Mouse (Mus musculus) MEL (cell line): ENCODE measurements around the gene Pygo1. TPM values are rescaled to one million over a fixed set of nuclear protein-coding genes. Genes with fewer than 3 reads are reported as not detected.

Source experiments
- DNase-seq: peaks from one replicate; pipeline ENCODE4 v3.0.0; 2011; ENCODE audit warnings: low read depth, low spot score
- H3K27ac ChIP-seq: 2 replicates; pipeline ENCODE4 v1.5.1; 2012; ENCODE audit warnings: low read depth, mild to moderate bottlenecking, control low read depth, low read length, moderate library complexity; ENCODE audit not compliant: control insufficient read depth
- H3K27me3 ChIP-seq, 2 experiments: fragments of 150-350 bp in 1 of 2; sonication (generic) in 1 of 2; 2 replicates each; pipeline ENCODE4 v1.6.1; 2012; ENCODE audit warnings: low read length in 2 of 2, mild to moderate bottlenecking in 2 of 2, improper control_type of control experiment in 1 of 2, moderate library complexity in 1 of 2; ENCODE audit not compliant: insufficient read depth in 2 of 2, control insufficient read depth in 1 of 2
- H3K36me3 ChIP-seq, 2 experiments: 2 replicates each; pipeline ENCODE4 v1.6.1; 2012 to 2014; ENCODE audit warnings: low read length in 2 of 2, improper control_type of control experiment in 1 of 2, inconsistent platforms in 1 of 2, mild to moderate bottlenecking in 1 of 2; ENCODE audit not compliant: insufficient read depth in 2 of 2, control insufficient read depth in 1 of 2
- H3K4me1 ChIP-seq, 2 experiments: fragments of 150-350 bp in 1 of 2; sonication (generic) in 1 of 2; 2 replicates each; pipeline ENCODE4 v1.6.1; 2012; ENCODE audit warnings: low read length in 2 of 2, improper control_type of control experiment in 1 of 2, mild to moderate bottlenecking in 1 of 2; ENCODE audit not compliant: insufficient read depth in 2 of 2, control insufficient read depth in 1 of 2
- H3K4me3 ChIP-seq, 2 experiments: fragments of 150-350 bp in 1 of 2; sonication (generic) in 1 of 2; 2 replicates each; pipeline ENCODE4 v1.5.1; 2012; ENCODE audit warnings: low read depth in 2 of 2, low read length in 2 of 2, mild to moderate bottlenecking in 2 of 2, moderate library complexity in 2 of 2, control low read depth in 1 of 2, improper control_type of control experiment in 1 of 2; ENCODE audit not compliant: control insufficient read depth in 1 of 2, insufficient read depth in 1 of 2
- H3K79me2 ChIP-seq: 2 replicates; pipeline ENCODE4 v1.6.1; 2012; ENCODE audit warnings: mild to moderate bottlenecking, low read length, moderate library complexity; ENCODE audit not compliant: control insufficient read depth, poor library complexity, insufficient read depth
- H3K9ac ChIP-seq: 2 replicates; pipeline ENCODE4 v1.6.1; 2012; ENCODE audit warnings: low read depth, mild to moderate bottlenecking, control low read depth, low read length, moderate library complexity; ENCODE audit not compliant: control insufficient read depth, poor library complexity, severe bottlenecking
- H3K9me3 ChIP-seq: fragments of 150-350 bp; sonication (generic); replicated peaks from 2 replicates; pipeline ENCODE4 v1.6.1; 2012; ENCODE audit warnings: mild to moderate bottlenecking, low read length, improper control_type of control experiment, moderate library complexity; ENCODE audit not compliant: insufficient read depth
- BHLHE40 ChIP-seq: IDR thresholded peaks from 2 replicates; pipeline ENCODE4 v1.6.1; 2012; ENCODE audit warnings: low read depth, mild to moderate bottlenecking, inconsistent platforms, low read length, improper control_type of control experiment, borderline replicate concordance
- CHD1 ChIP-seq: IDR thresholded peaks from 2 replicates; pipeline ENCODE4 v1.6.1; 2012; ENCODE audit warnings: low read depth, mild to moderate bottlenecking, inconsistent platforms, low read length, improper control_type of control experiment
- CHD2 ChIP-seq: IDR thresholded peaks from 2 replicates; pipeline ENCODE4 v1.6.1; 2011; ENCODE audit warnings: low read length, improper control_type of control experiment
- CTCF ChIP-seq, 3 experiments: IDR thresholded peaks in 2 of 3; conservative IDR thresholded peaks in 1 of 3; 2 replicates each; pipeline ENCODE4 v1.5.1; 2011 to 2012; ENCODE audit warnings: low read length in 3 of 3, low read depth in 2 of 3, mild to moderate bottlenecking in 2 of 3, improper control_type of control experiment in 1 of 3, inconsistent platforms in 1 of 3, mixed read lengths in 1 of 3, moderate library complexity in 1 of 3; ENCODE audit not compliant: control insufficient read depth in 1 of 3, insufficient read depth in 1 of 3, poor library complexity in 1 of 3, severe bottlenecking in 1 of 3
- ELF1 ChIP-seq: IDR thresholded peaks from 2 replicates; pipeline ENCODE4 v1.6.1; 2014; ENCODE audit warnings: low read depth, mild to moderate bottlenecking, inconsistent platforms, low read length, improper control_type of control experiment, moderate library complexity
- EP300 ChIP-seq, 2 experiments: IDR thresholded peaks; 2 replicates each; pipeline ENCODE4 v1.6.1; 2011; ENCODE audit warnings: improper control_type of control experiment in 2 of 2, low read length in 2 of 2, low read depth in 1 of 2, mild to moderate bottlenecking in 1 of 2
- ETS1 ChIP-seq: IDR thresholded peaks from 2 replicates; pipeline ENCODE4 v1.6.1; 2012; ENCODE audit warnings: low read depth, mild to moderate bottlenecking, inconsistent platforms, low read length, improper control_type of control experiment, moderate library complexity
- JUND ChIP-seq: IDR thresholded peaks from 2 replicates; pipeline ENCODE4 v1.6.1; 2011; ENCODE audit warnings: low read depth, mild to moderate bottlenecking, improper control_type of control experiment, low read length
- MAFK ChIP-seq: IDR thresholded peaks from 2 replicates; pipeline ENCODE4 v1.6.1; 2011; ENCODE audit warnings: low read depth, mild to moderate bottlenecking, low read length, improper control_type of control experiment, borderline replicate concordance
- MAX ChIP-seq: IDR thresholded peaks from 2 replicates; pipeline ENCODE4 v1.6.1; 2011; ENCODE audit warnings: low read length, improper control_type of control experiment
- MAZ ChIP-seq: IDR thresholded peaks from 2 replicates; pipeline ENCODE4 v1.6.1; 2012; ENCODE audit warnings: low read depth, mild to moderate bottlenecking, inconsistent platforms, low read length, improper control_type of control experiment
- NELFE ChIP-seq: IDR thresholded peaks from 2 replicates; pipeline ENCODE4 v1.6.1; 2011; ENCODE audit warnings: low read depth, low read length, improper control_type of control experiment
- POLR2AphosphoS5 ChIP-seq: IDR thresholded peaks from 2 replicates; pipeline ENCODE4 v1.6.1; 2012; ENCODE audit warnings: low read depth, borderline replicate concordance, mild to moderate bottlenecking, inconsistent platforms, low read length, moderate library complexity, mixed read lengths
- RCOR1 ChIP-seq: IDR thresholded peaks from 2 replicates; pipeline ENCODE4 v1.6.1; 2012; ENCODE audit warnings: low read depth, mild to moderate bottlenecking, inconsistent platforms, low read length, improper control_type of control experiment
- SIN3A ChIP-seq: IDR thresholded peaks from 2 replicates; pipeline ENCODE4 v1.6.1; 2012; ENCODE audit warnings: low read length, improper control_type of control experiment, inconsistent platforms
- TAL1 ChIP-seq: IDR thresholded peaks from 2 replicates; pipeline ENCODE4 v1.6.1; 2012; ENCODE audit warnings: mild to moderate bottlenecking, inconsistent platforms, low read length, moderate library complexity, mixed read lengths
- TBP ChIP-seq: IDR thresholded peaks from 2 replicates; pipeline ENCODE4 v1.8.0; 2011; ENCODE audit warnings: low read depth, low read length, improper control_type of control experiment
- UBTF ChIP-seq: IDR thresholded peaks from 2 replicates; pipeline ENCODE4 v1.6.1; 2012; ENCODE audit warnings: low read depth, mild to moderate bottlenecking, inconsistent platforms, low read length, improper control_type of control experiment, moderate library complexity, borderline replicate concordance; ENCODE audit not compliant: insufficient read depth
- USF1 ChIP-seq: IDR thresholded peaks from 2 replicates; pipeline ENCODE4 v1.6.1; 2014; ENCODE audit warnings: low read depth, mild to moderate bottlenecking, inconsistent platforms, low read length, improper control_type of control experiment, moderate library complexity
- USF2 ChIP-seq, 2 experiments: IDR thresholded peaks; 2 replicates each; pipeline ENCODE4 v1.6.1; 2011 to 2012; ENCODE audit warnings: improper control_type of control experiment in 2 of 2, low read length in 2 of 2, borderline replicate concordance in 1 of 2, inconsistent platforms in 1 of 2, low read depth in 1 of 2, mild to moderate bottlenecking in 1 of 2; ENCODE audit not compliant: insufficient read depth in 1 of 2
- ZMIZ1 ChIP-seq: IDR thresholded peaks from 2 replicates; pipeline ENCODE4 v1.6.1; 2012; ENCODE audit warnings: low read depth, mild to moderate bottlenecking, inconsistent platforms, low read length, improper control_type of control experiment, moderate library complexity
- ZNF384 ChIP-seq: IDR thresholded peaks from 2 replicates; pipeline ENCODE4 v1.6.1; 2012; ENCODE audit warnings: low read depth, mild to moderate bottlenecking, inconsistent platforms, low read length, improper control_type of control experiment
- polyA plus RNA-seq, 2 experiments: library from polyadenylated mRNA; stranded (reverse) in 1 of 2; unstranded in 1 of 2; fragments of >175 nt in 1 of 2; fragments of >200 nt in 1 of 2; gene quantifications; 2 replicates each; pipeline versions ENCODE4 v1.2.1 to v1.2.4; 2012; ENCODE audit warnings: low replicate concordance in 2 of 2, low read depth in 1 of 2; ENCODE audit not compliant: insufficient read length in 2 of 2, insufficient read depth in 1 of 2, missing spikeins in 1 of 2
- total RNA-seq: library from RNA; depleted of rRNA; stranded (reverse); fragments of 300-350 nt; gene quantifications from 2 replicates; pipeline ENCODE4 v1.2.3, GENCODE M21; 2012

Gene Pygo1
- total and polyA plus RNA-seq, 3 experiments = not detected

DNA sequence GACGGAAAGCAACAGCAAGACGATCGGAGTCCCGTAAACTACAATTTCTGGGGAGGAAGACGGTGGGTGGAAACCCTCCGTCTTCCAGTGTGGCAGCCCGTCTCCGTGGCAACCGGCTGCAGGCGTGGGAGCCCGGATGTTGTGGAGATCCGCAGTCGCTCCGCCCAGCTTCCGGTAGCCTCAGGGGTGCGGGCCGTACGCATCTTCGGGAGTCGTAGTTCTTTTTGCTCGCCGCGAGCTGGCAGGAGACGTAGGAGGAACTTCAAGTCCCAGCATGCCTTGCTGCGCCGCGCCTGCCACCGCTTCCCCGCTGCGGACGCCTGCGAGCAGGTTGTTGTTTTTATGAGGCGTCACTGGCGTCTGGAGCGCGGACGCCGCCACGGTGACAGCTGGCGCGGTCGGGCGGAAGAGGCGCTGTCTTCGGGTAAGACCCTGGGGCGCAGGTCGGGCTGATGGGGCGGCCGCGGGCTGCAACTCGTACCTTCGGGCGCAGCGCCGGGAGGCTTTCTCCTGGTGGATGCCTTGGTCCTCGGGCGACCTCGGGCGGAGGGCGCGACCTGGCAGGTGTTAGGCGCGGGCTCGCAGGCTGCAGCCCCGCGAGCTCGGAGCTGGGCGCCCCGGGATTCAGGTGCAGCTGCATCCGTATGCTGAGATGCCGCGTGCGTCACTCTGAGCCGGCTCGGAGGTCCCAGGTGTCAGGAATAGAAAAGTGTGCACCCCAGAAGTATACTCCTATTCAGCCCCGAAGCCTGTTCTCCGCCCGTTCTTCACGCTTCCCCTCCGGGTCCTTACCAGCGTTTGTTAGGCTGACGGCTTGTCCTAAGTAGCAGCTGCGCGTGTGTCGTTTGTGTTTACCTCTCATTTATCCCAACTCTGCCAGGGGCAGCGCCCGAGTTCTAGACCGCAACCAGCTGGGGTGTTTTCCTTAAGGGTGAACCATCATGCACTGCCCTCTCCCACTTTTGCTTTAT, 60.1 kb downstream of the Pygo1 start, which contains the start of the genes Ccpg1os and Ccpg1 (continued):
- TF ChIP-seq ZMIZ1 (no peak), MAFK (no peak), UBTF (0 out of 2 replicates have a peak, but pooled peaks have one; percentile 68), EP300 (IDR thresholded peaks at IDR 0.05; ENCODE audit: low read depth in 1 of 2, low read length in 2 of 2) (no peak), USF2 (IDR thresholded peaks at IDR 0.05; ENCODE audit: borderline replicate concordance in 1 of 2, insufficient read depth in 1 of 2, low read depth in 1 of 2, low read length in 2 of 2) (no peak), POLR2AphosphoS5 (no peak), ETS1 (peak; percentile 77), USF1 (no peak), BHLHE40 (no peak), ZNF384 (no peak), ELF1 (peak; percentile 94), SIN3A (peak; percentile 97), NELFE (peak; percentile 14; the same call in 1 of the 2 replicates), CHD2 (no peak), JUND (no peak), TBP (0 out of 2 replicates have a peak, but pooled peaks have one; percentile 12), CTCF (IDR thresholded peaks at IDR 0.05 in 2 of 3, conservative IDR thresholded peaks at IDR 0.05 in 1 of 3; ENCODE audit: control insufficient read depth in 1 of 3, insufficient read depth in 1 of 3, low read depth in 2 of 3, low read length in 3 of 3, poor library complexity in 1 of 3, severe bottlenecking in 1 of 3) (no peak), CHD1 (no peak), MAX (peak; percentile 86), MAZ (peak; percentile 49; the same call in 1 of the 2 replicates), RCOR1 (no peak)

DNA sequence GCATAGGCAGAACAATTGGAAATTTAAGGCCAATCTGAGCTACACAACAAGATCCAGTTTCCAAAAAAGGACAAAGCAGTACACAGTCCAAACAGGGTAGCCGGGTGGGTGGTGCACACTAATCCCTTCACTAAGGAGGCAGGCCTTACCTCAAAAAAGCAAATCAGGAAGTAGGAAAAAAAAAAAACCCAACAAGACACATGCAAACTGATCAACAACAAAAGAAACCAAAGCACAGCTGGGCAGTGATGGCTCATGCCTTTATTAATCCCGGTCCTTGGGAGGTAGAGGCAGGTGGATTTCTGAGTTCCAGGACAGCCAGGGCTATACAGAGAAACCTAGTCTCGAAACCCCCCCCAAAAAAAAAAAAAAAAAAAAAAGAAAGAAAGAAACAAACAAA, 62.3 kb downstream of the Pygo1 start:
- peaks cover 2 to 7% of the 10 kb centered on the region in 2 experiments for H3K4me1 ChIP-seq
- no peaks in the 10 kb centered on the region for H3K27me3 ChIP-seq
- no peak for TF ChIP-seq ZMIZ1
- TF ChIP-seq RCOR1 = no peak
- TF ChIP-seq CHD1 = no peak
- peak; percentile 85 for TF ChIP-seq ZNF384
- no peak for TF ChIP-seq TAL1
- no peak for TF ChIP-seq USF2 (IDR thresholded peaks at IDR 0.05; ENCODE audit: borderline replicate concordance in 1 of 2, insufficient read depth in 1 of 2, low read depth in 1 of 2, low read length in 2 of 2)
- no peaks in the 10 kb centered on the region for H3K79me2 ChIP-seq
- H3K27ac ChIP-seq = no peak overlapping the region
- no peak overlapping the region for H3K9ac ChIP-seq
- no peak overlapping the region for H3K4me3 ChIP-seq
- H3K36me3 ChIP-seq = peaks cover 0 to 11% of the 10 kb centered on the region in 2 experiments; a peak in 2 of 4 replicates
- no peak for DNase-seq
- H3K9me3 ChIP-seq = no peaks in the 10 kb centered on the region
